Mouse (Mus musculus): ENCODE measurements around the gene Trim2. TPM values are rescaled to one million over a fixed set of nuclear protein-coding genes. Genes with fewer than 3 reads are reported as not detected.

Gene Trim2
- total RNA-seq, 2 experiments from 2014 or later: 2.7 to 3.3 TPM

DNA sequence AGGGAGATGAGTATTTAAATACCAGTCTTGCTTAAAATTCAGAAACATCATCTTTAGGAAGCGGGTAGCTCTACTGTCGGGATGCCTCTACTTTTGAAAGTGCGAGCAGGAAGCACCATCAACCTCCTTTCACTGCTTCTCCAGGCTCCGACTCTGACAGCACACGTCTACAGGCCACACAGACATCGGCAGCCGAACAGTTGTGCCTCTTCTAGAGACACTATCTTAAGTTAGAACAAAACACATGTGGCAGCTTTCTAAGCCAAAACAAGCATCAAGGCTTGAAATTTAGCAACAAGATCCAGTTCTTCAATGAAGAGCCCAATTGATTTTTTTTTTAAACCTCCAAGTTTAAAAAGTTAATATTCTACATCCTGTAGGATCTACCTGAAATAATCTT lies 188.5 kb downstream of the Trim2 start:
- intact Hi-C loops (cut with DNase I): no loop called here
- DNase-seq: no peak

Other genes with a start within 250 kb of the Trim2 start
- 1 to 10 TPM; 1.6 to 2.3 TPM for gene Mnd1, start 151.1 kb downstream of the Trim2 start, total RNA-seq (2021)
- not detected for gene Gm6525, start 132.8 kb downstream of the Trim2 start, total RNA-seq (2021)
- gene Fhdc1, start 173.6 kb upstream of the Trim2 start, total RNA-seq (2021): under 1 TPM; 0.23 to 0.44 TPM